Mouse (Mus musculus) ES-E14 (cell line): ENCODE data around the gene Gss. TPM values are rescaled to one million over a fixed set of nuclear protein-coding genes. Genes with fewer than 3 reads are reported as not detected.
A peak's percentile ranks its signal among the peaks of the same experiment; 100 is the strongest.

Experiments used
- DNase-seq: peaks from one replicate; pipeline ENCODE4 v3.0.0-alpha.2; 2013; ENCODE audit warnings: low read depth, low spot score
- H3K27ac ChIP-seq: 2 replicates; pipeline ENCODE4 v1.5.1; 2012; ENCODE audit warnings: low read depth, mild to moderate bottlenecking, low read length, moderate library complexity, mixed read lengths; ENCODE audit not compliant: poor library complexity, insufficient read depth, severe bottlenecking
- H3K36me3 ChIP-seq: 2 replicates; pipeline ENCODE4 v1.6.1; 2012; ENCODE audit warnings: mild to moderate bottlenecking, low read length, moderate library complexity, mixed read lengths; ENCODE audit not compliant: control insufficient read depth, poor library complexity, insufficient read depth, severe bottlenecking
- H3K4me1 ChIP-seq, 2 experiments: fragments of 150-350 bp in 1 of 2; sonication (generic) in 1 of 2; 2 replicates each; pipeline ENCODE4 v1.6.1; 2012; ENCODE audit warnings: low read length in 2 of 2, mild to moderate bottlenecking in 1 of 2, mixed read lengths in 1 of 2; ENCODE audit not compliant: control insufficient read depth in 2 of 2, insufficient read depth in 2 of 2, poor library complexity in 1 of 2
- H3K4me3 ChIP-seq, 2 experiments: fragments of 150-350 bp in 1 of 2; sonication (generic) in 1 of 2; 2 replicates each; pipeline ENCODE4 v1.5.1; 2012; ENCODE audit warnings: low read length in 2 of 2, low read depth in 1 of 2, mild to moderate bottlenecking in 1 of 2, mixed read lengths in 1 of 2; ENCODE audit not compliant: insufficient read depth in 1 of 2, poor library complexity in 1 of 2, severe bottlenecking in 1 of 2
- H3K9ac ChIP-seq: 2 replicates; pipeline ENCODE4 v1.6.1; 2012; ENCODE audit warnings: low read depth, mild to moderate bottlenecking, low read length, mixed read lengths; ENCODE audit not compliant: poor library complexity, insufficient read depth, severe bottlenecking
- H3K9me3 ChIP-seq: fragments of 150-350 bp; sonication (generic); 2 replicates; pipeline ENCODE4 v1.6.1; 2012; ENCODE audit warnings: low read depth, mild to moderate bottlenecking, low read length; ENCODE audit not compliant: control insufficient read depth, insufficient read depth
- CHD2 ChIP-seq: IDR thresholded peaks from 2 replicates; pipeline ENCODE4 v1.6.1; 2014; ENCODE audit warnings: mild to moderate bottlenecking, low read depth, low read length, inconsistent platforms
- HCFC1 ChIP-seq: IDR thresholded peaks from 2 replicates; pipeline ENCODE4 v1.6.1; 2012; ENCODE audit warnings: low read length, inconsistent platforms, borderline replicate concordance; ENCODE audit not compliant: insufficient read depth
- MAFK ChIP-seq: IDR thresholded peaks from 2 replicates; pipeline ENCODE4 v1.6.1; 2014; ENCODE audit warnings: mild to moderate bottlenecking, low read depth, low read length, inconsistent platforms; ENCODE audit not compliant: insufficient read depth
- ZC3H11A ChIP-seq: IDR thresholded peaks from 2 replicates; pipeline ENCODE4 v1.6.1; 2012; ENCODE audit warnings: low read depth, mild to moderate bottlenecking, inconsistent platforms, low read length, borderline replicate concordance
- ZNF384 ChIP-seq: IDR thresholded peaks from 2 replicates; pipeline ENCODE4 v1.6.1; 2012; ENCODE audit warnings: low read depth, low read length, inconsistent platforms
- in situ Hi-C, 2 experiments: fragments of 600-800 bp; cut with MboI; formaldehyde crosslinking; loops; one replicate each; pipeline ENCODE4 v1.15.1; 2025; ENCODE audit warnings: low sequenced_read_pairs in 2 of 2, inconsistent platforms in 1 of 2; ENCODE audit not compliant: unreplicated experiment in 2 of 2
- total RNA-seq: library from RNA; depleted of rRNA; stranded (reverse); fragments of 300-350 nt; gene quantifications from 2 replicates; pipeline ENCODE4 v1.2.3, GENCODE M21; 2012

Gss gene
- total RNA-seq, 1 experiment = 27.8 TPM

GRCm38 (mm10) chr2:155624730-155625129 lies 32.1 kb upstream of the Gss start:
- no peak overlapping the region; a peak in 1 of 4 replicates for H3K4me3 ChIP-seq
- no peak for TF ChIP-seq ZNF384
- no peak for TF ChIP-seq CHD2
- no peak for TF ChIP-seq HCFC1
- no peak for TF ChIP-seq MAFK
- no peak for TF ChIP-seq ZC3H11A
- no peaks in the 10 kb centered on the region for H3K36me3 ChIP-seq
- H3K9ac ChIP-seq = no peak overlapping the region
- DNase-seq = peak; percentile 86
- H3K27ac ChIP-seq = no peak overlapping the region
- in situ Hi-C loops = no loop called here
- H3K4me1 ChIP-seq = peaks cover 0 to 24% of the 10 kb centered on the region in 2 experiments; a peak in 1 of 4 replicates
- H3K9me3 ChIP-seq = no peaks in the 10 kb centered on the region

- DNase-seq = no peak
- Histone ChIP-seq H3K36me3 (no peaks in the 10 kb centered on the region), H3K9ac (no peak overlapping the region), H3K4me1 (peaks cover 0 to 25% of the 10 kb centered on the region in 2 experiments; a peak in 1 of 4 replicates), H3K27ac (no peak overlapping the region), H3K4me3 (no peak overlapping the region), H3K9me3 (no peaks in the 10 kb centered on the region)
- in situ Hi-C loops = no loop called here
- TF ChIP-seq CHD2 (no peak), ZNF384 (no peak), ZC3H11A (no peak)
Measured at GRCm38 (mm10) chr2:155623996-155624395, 31.4 kb upstream of the Gss start.

- H3K36me3 ChIP-seq = no peaks in the 10 kb centered on the region
- H3K9ac ChIP-seq = no peak overlapping the region
- in situ Hi-C loops = no loop called here
- peaks cover 0 to 25% of the 10 kb centered on the region in 2 experiments; a peak in 1 of 4 replicates for H3K4me1 ChIP-seq
- TF ChIP-seq CHD2 = no peak
- TF ChIP-seq MAFK = no peak
- no peak for TF ChIP-seq ZC3H11A
- no peak for TF ChIP-seq HCFC1
- no peak for TF ChIP-seq ZNF384
- no peak overlapping the region for H3K4me3 ChIP-seq
- DNase-seq = no peak
- H3K27ac ChIP-seq = no peak overlapping the region
- no peaks in the 10 kb centered on the region for H3K9me3 ChIP-seq
Measured at GRCm38 (mm10) chr2:155622606-155623005, 30.0 kb upstream of the Gss start.

GRCm38 (mm10) chr2:155619817-155620216 lies 27.2 kb upstream of the Gss start:
- no peak overlapping the region for H3K9ac ChIP-seq

GRCm38 (mm10) chr2:155616971-155617370 lies 24.4 kb upstream of the Gss start:
- in situ Hi-C loops = loop anchor here (5.0 to 10.0 kb wide), 2 partner anchors 100 to 102 kb away; partner anchors contain the start of genes Acss2 (in 2 of the 2) and Ggt7 (in 2 of the 2)
- DNase-seq = no peak
- TF ChIP-seq ZC3H11A = no peak
- no peak for TF ChIP-seq HCFC1
- TF ChIP-seq ZNF384 = no peak
- no peak for TF ChIP-seq CHD2
- TF ChIP-seq MAFK = no peak
- no peak overlapping the region for H3K27ac ChIP-seq
- H3K9ac ChIP-seq = no peak overlapping the region
- H3K4me3 ChIP-seq = no peak overlapping the region
- H3K4me1 ChIP-seq = peaks cover 5 to 29% of the 10 kb centered on the region in 2 experiments; a peak in 3 of 4 replicates
- H3K36me3 ChIP-seq = no peaks in the 10 kb centered on the region
- H3K9me3 ChIP-seq = no peaks in the 10 kb centered on the region

More at GRCm38 (mm10) chr2:155619817-155620216, 27.2 kb upstream of the Gss start:
- TF ChIP-seq MAFK (no peak), CHD2 (no peak), ZC3H11A (peak; percentile 80), HCFC1 (no peak)
- DNase-seq = peak; percentile 73
- no peaks in the 10 kb centered on the region for H3K36me3 ChIP-seq
- no peak overlapping the region for H3K27ac ChIP-seq
- peaks cover 5 to 16% of the 10 kb centered on the region in 2 experiments; a peak in 1 of 4 replicates for H3K4me1 ChIP-seq
- no peaks in the 10 kb centered on the region for H3K9me3 ChIP-seq
- in situ Hi-C loops = loop anchor here (5.0 to 10.0 kb wide), 2 partner anchors 103 to 105 kb away; partner anchors contain the start of genes Acss2 (in 2 of the 2) and Ggt7 (in 2 of the 2)
- H3K4me3 ChIP-seq = no peak overlapping the region
